Mouse (Mus musculus) limb, embryonic 15.5 days (tissue): ENCODE results near the gene Mapk1ip1l. TPM values are rescaled to one million over a fixed set of nuclear protein-coding genes. Genes with fewer than 3 reads are reported as not detected.

ENCODE experiments used
- ATAC-seq: fragments of 200-750 bp; cut with Nextera tagmentation; 2 replicates; pipeline ENCODE4 v1.8.0; 2017; ENCODE audit warnings: low read depth, moderate TSS enrichment; ENCODE audit not compliant: insufficient number of reproducible peaks, low FRiP score, low TSS enrichment
- H3K27ac ChIP-seq: fragments of 300-500 bp; sonication (generic); 2 replicates; pipeline ENCODE4 v1.5.1; 2015; ENCODE audit warnings: moderate library complexity, mild to moderate bottlenecking, inconsistent platforms
- H3K27me3 ChIP-seq: fragments of 300-500 bp; sonication (generic); 2 replicates; pipeline ENCODE4 v1.6.1; 2015; ENCODE audit warnings: inconsistent platforms
- H3K36me3 ChIP-seq: fragments of 300-500 bp; sonication (generic); 2 replicates; pipeline ENCODE4 v1.6.1; 2015; ENCODE audit warnings: inconsistent platforms
- H3K4me1 ChIP-seq: fragments of 300-500 bp; sonication (generic); 2 replicates; pipeline ENCODE4 v1.6.1; 2015; ENCODE audit warnings: inconsistent platforms
- H3K4me2 ChIP-seq: fragments of 300-500 bp; sonication (generic); 2 replicates; pipeline ENCODE4 v1.6.1; 2015; ENCODE audit warnings: mild to moderate bottlenecking, inconsistent platforms
- H3K4me3 ChIP-seq: fragments of 300-500 bp; sonication (generic); 2 replicates; pipeline ENCODE4 v1.5.1; 2015; ENCODE audit warnings: mild to moderate bottlenecking, inconsistent platforms
- H3K9ac ChIP-seq: fragments of 300-500 bp; sonication (generic); 2 replicates; pipeline ENCODE4 v1.6.1; 2015; ENCODE audit warnings: inconsistent platforms
- H3K9me3 ChIP-seq: fragments of 300-500 bp; sonication (generic); 2 replicates; pipeline ENCODE4 v1.6.1; 2016; ENCODE audit warnings: inconsistent platforms
- WGBS: fragments of 180-500 bp; shearing (Covaris S2); methylation state at CpG from one replicate; pipeline ENCODE4 v1.1.7; 2015; 5-methylcytosine and 5-hydroxymethylcytosine counted together
- polyA plus RNA-seq: library from polyadenylated mRNA; unstranded; fragments of >200 nt; fragmentation: Nextera tagmentation; extraction: Ambion mirVana; gene quantifications from 2 replicates; pipeline ENCODE4 v1.2.1, GENCODE M21; 2015

The Mapk1ip1l gene
- polyA plus RNA-seq, 1 experiment from 2014 or later = 60.4 TPM

DNA sequence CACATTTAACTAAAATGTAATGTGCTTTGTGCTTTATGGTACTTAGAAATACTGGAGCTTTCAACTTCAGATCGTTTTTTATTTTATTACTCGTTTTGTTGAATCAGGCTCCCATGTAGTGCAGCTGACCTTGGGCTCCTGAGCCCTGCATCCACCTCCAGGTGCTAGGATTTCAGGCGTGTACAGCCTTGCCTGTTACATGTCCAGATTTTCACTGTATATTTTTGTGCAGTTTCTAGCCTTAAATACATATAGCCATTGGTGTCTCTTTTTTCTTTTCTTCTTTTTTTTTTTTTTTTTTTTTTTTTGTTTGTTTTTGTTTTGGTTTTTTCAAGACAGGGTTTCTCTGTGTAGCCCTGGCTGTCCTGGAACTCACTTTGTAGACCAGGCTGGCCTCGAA, 16.5 kb upstream of the Mapk1ip1l start:
- no peaks in the 10 kb centered on the region for H3K36me3 ChIP-seq
- no peak overlapping the region for H3K27ac ChIP-seq
- no peak overlapping the region for H3K4me3 ChIP-seq
- H3K9me3 ChIP-seq = no peaks in the 10 kb centered on the region
- H3K9ac ChIP-seq = no peak overlapping the region
- peaks cover 5% of the 10 kb centered on the region; the same call in 1 of the 2 replicates for H3K4me1 ChIP-seq
- no peak for ATAC-seq
- no peak overlapping the region for H3K4me2 ChIP-seq
- WGBS = 88% methylated on average over 4 of the region's 4 CpGs
- no peaks in the 10 kb centered on the region for H3K27me3 ChIP-seq

DNA sequence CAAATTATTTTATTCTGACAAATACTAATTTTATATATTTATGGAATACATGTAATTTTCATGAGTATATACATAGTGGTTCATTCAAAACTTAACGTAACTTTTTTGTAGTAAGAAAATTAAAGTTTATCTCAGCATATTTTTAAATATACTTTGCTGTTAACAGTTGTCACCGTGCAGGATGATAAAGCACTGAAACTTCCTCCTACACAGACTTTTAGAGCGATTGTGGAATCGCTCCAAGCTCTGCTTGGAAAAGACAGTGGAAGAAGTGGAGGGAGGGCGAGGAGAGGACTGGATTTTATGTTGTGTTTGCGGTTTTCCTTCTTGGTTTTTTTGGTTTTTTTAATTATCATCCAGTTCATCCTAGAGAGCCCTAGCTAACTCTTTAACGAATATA, 14.5 kb upstream of the Mapk1ip1l start:
- Histone ChIP-seq H3K36me3 (no peaks in the 10 kb centered on the region), H3K4me2 (no peak overlapping the region), H3K4me3 (no peak overlapping the region), H3K27me3 (no peaks in the 10 kb centered on the region), H3K9me3 (no peaks in the 10 kb centered on the region), H3K27ac (no peak overlapping the region), H3K4me1 (peaks cover 3% of the 10 kb centered on the region; the same call in 1 of the 2 replicates), H3K9ac (no peak overlapping the region)
- no peak for ATAC-seq
- WGBS = 77% methylated on average over 7 of the region's 7 CpGs

- Histone ChIP-seq H3K27ac (no peak overlapping the region), H3K9me3 (no peaks in the 10 kb centered on the region), H3K4me3 (no peak overlapping the region), H3K4me1 (peaks cover 3% of the 10 kb centered on the region; the same call in 1 of the 2 replicates), H3K9ac (no peak overlapping the region), H3K36me3 (peaks cover 8% of the 10 kb centered on the region), H3K4me2 (no peak overlapping the region), H3K27me3 (no peaks in the 10 kb centered on the region)
- WGBS = 96% methylated on average over 2 of the region's 2 CpGs
- ATAC-seq = no peak
These were observed 12.8 kb upstream of the Mapk1ip1l start for GRCm38 (mm10) chr14:47285271-47285670.

DNA sequence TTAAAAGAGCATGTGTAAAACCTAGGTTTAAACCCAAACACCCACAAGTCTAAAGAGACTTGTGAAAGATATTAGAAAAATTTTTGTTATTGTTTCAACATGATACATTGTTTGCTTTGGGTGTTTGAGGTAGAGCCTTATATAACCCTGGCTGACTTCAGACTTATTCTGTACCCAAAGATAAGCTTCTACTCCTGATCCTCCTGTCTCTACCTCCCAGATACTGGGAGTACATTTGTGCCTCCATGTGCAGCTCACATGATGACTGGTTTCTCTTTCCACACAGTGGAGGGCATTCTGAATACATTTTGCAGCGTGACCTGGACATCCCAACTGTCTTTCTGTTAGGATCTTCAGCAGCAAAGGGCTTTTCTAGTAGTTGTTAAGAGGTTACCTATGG, 11.9 kb upstream of the Mapk1ip1l start:
- 91% methylated on average over 1 of the region's 1 CpGs for WGBS
- ATAC-seq = no peak
- Histone ChIP-seq H3K4me2 (no peak overlapping the region), H3K36me3 (peaks cover 13% of the 10 kb centered on the region), H3K27me3 (no peaks in the 10 kb centered on the region), H3K27ac (no peak overlapping the region), H3K9ac (no peak overlapping the region), H3K4me3 (no peak overlapping the region), H3K9me3 (no peaks in the 10 kb centered on the region), H3K4me1 (peaks cover 3% of the 10 kb centered on the region; the same call in 1 of the 2 replicates)

GRCm38 (mm10) chr14:47287021-47287420, 11.0 kb upstream of the Mapk1ip1l start:
- no peak for ATAC-seq
- no peak overlapping the region for H3K4me2 ChIP-seq

GRCm38 (mm10) chr14:47291772-47292171, 6.3 kb upstream of the Mapk1ip1l start:
- Histone ChIP-seq H3K9me3 (no peaks in the 10 kb centered on the region), H3K4me1 (no peaks in the 10 kb centered on the region), H3K27ac (no peak overlapping the region), H3K27me3 (no peaks in the 10 kb centered on the region), H3K36me3 (peaks cover 13% of the 10 kb centered on the region), H3K9ac (no peak overlapping the region), H3K4me3 (no peak overlapping the region), H3K4me2 (no peak overlapping the region)
- 70% methylated on average over 1 of the region's 1 CpGs for WGBS
- ATAC-seq = no peak

More at GRCm38 (mm10) chr14:47287021-47287420, 11.0 kb upstream of the Mapk1ip1l start:
- H3K4me3 ChIP-seq = no peak overlapping the region
- no peaks in the 10 kb centered on the region for H3K9me3 ChIP-seq
- peaks cover 13% of the 10 kb centered on the region for H3K36me3 ChIP-seq
- no peak overlapping the region for H3K27ac ChIP-seq
- no peak overlapping the region for H3K9ac ChIP-seq
- H3K4me1 ChIP-seq = peaks cover 3% of the 10 kb centered on the region; the same call in 1 of the 2 replicates
- no peaks in the 10 kb centered on the region for H3K27me3 ChIP-seq
- WGBS = 92% methylated on average over 5 of the region's 5 CpGs

- Histone ChIP-seq H3K9me3 (no peaks in the 10 kb centered on the region), H3K4me1 (peaks cover 3% of the 10 kb centered on the region), H3K27me3 (no peaks in the 10 kb centered on the region), H3K4me2 (no peak overlapping the region), H3K9ac (no peak overlapping the region), H3K36me3 (peaks cover 13% of the 10 kb centered on the region), H3K27ac (no peak overlapping the region), H3K4me3 (no peak overlapping the region)
- ATAC-seq = no peak
- WGBS = 28% methylated on average over 4 of the region's 4 CpGs
These were observed 3.9 kb upstream of the Mapk1ip1l start for GRCm38 (mm10) chr14:47294136-47294535.

DNA sequence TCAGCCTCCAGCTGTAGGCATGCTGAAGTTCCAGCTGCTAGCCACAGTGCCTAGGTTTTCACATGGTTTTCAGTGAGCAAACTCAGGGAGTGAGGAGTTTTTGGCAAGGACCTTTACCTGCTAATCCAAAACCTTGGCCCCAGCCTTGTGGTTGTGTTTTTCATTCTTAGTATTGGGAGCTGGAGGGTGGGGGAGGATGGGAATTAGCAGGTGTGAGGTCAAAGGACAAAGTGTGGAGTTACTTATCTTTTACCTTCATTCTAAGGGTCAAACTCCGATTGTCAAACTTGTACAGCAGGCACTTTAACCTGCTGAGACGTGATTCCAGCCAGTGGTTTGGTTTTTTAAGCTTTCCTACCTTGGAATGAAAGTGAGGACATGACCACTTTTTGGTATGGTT, 1.8 kb upstream of the Mapk1ip1l start:
- no peak for ATAC-seq
- WGBS = 69% methylated on average over 2 of the region's 2 CpGs
- H3K4me3 ChIP-seq = no peak overlapping the region
- no peaks in the 10 kb centered on the region for H3K36me3 ChIP-seq
- no peak overlapping the region for H3K27ac ChIP-seq
- H3K27me3 ChIP-seq = no peaks in the 10 kb centered on the region
- H3K9ac ChIP-seq = no peak overlapping the region
- H3K4me2 ChIP-seq = no peak overlapping the region
- H3K9me3 ChIP-seq = no peaks in the 10 kb centered on the region
- H3K4me1 ChIP-seq = peaks cover 16% of the 10 kb centered on the region

DNA sequence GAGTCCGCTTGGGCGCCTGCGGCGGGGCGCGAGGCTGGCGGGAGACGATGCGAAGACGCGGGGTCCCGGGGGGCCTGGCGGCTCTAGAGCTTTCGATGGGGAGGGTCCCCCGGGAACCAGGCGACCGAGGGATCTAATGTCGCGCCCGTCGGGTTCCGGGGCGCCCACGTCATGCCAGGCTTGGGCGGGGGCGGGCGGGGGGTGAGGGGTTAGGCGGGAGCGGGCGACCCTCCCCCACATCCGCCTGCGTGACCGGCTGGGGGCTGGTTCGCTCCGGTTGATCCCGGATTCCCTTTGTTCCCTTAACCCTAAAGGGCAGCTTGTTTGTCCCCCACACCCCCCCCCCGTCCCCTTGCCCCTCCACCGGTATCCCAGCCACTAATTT, 334 bp downstream of the Mapk1ip1l start:
- Histone ChIP-seq H3K4me3 (peak overlapping the region; percentile 74), H3K9me3 (no peaks in the 10 kb centered on the region), H3K4me2 (peak overlapping the region; percentile 63), H3K27ac (peak overlapping the region; percentile 96), H3K9ac (peak overlapping the region; percentile 96), H3K27me3 (no peaks in the 10 kb centered on the region), H3K4me1 (peaks cover 22% of the 10 kb centered on the region), H3K36me3 (peaks cover 5% of the 10 kb centered on the region; the same call in 1 of the 2 replicates)
- WGBS = under 1% methylated on average over 35 of the region's 38 CpGs
- peak; percentile 75 for ATAC-seq

DNA sequence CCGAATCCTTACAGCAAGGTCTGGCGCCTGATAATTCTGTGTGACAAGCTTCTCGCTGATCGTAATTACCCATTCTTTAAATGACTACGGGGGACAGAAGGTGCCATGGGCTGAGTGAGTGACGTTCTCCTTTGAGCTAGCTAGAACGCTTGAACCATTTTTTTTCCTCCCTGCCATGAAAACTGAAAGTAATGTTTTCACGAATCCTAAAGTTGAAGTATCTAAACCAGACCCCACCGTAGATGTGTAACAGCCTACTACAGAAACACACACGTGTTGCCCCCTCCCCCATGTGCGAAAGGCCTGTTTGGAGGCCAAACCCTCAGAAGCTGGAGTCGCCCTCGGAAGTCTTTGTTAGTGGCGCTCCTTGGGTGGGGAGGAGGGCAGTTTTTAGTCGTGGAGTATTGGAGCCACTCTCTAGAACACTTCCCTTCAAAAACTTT, 774 bp downstream of the Mapk1ip1l start:
- peak overlapping the region; percentile 96 for H3K27ac ChIP-seq
- H3K36me3 ChIP-seq = peaks cover 5% of the 10 kb centered on the region; the same call in 1 of the 2 replicates
- peak overlapping the region; percentile 63 for H3K4me2 ChIP-seq
- H3K9me3 ChIP-seq = no peaks in the 10 kb centered on the region
- no peaks in the 10 kb centered on the region for H3K27me3 ChIP-seq
- WGBS = 0% methylated on average over 15 of the region's 15 CpGs
- H3K4me1 ChIP-seq = peaks cover 22% of the 10 kb centered on the region
- no peak for ATAC-seq
- peak overlapping the region; percentile 96 for H3K9ac ChIP-seq
- H3K4me3 ChIP-seq = peak overlapping the region; percentile 74

GRCm38 (mm10) chr14:47302885-47303680, 5.0 kb downstream of the Mapk1ip1l start:
- Histone ChIP-seq H3K36me3 (peaks cover 16% of the 10 kb centered on the region), H3K4me3 (no peak overlapping the region), H3K9ac (no peak overlapping the region), H3K27me3 (no peaks in the 10 kb centered on the region), H3K9me3 (no peaks in the 10 kb centered on the region), H3K27ac (no peak overlapping the region), H3K4me2 (no peak overlapping the region), H3K4me1 (peaks cover 19% of the 10 kb centered on the region)
- ATAC-seq = no peak
- 65% methylated on average over 14 of the region's 14 CpGs for WGBS

DNA sequence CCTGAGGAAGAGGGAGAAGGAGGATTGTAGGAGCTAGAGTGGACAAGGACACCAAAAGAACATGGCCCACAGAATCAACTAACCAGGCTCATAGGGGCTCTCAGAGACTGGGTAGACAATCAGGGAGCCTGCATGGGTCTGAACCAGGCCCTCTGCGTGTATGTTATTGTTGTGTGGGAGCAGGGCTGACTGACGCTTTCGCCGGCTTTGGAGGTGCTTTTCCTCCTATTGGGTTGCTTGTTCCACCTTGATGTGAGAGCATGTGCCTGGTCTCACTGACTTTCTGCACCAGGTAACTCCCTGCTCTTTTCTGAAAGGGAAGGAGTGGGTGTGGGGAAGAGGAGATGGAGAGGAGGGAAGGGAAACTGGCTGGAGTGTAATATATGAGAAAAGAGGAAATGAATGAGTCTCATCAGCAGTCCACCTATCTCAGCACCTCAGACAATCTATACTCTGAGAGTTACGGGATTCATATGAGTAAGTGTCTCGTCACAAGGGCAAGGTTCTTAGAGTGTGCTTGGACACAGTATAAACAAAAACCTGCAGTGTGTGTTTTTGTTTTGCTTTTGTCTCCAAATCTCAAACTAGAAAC, 6.8 kb downstream of the Mapk1ip1l start:
- 94% methylated on average over 6 of the region's 6 CpGs for WGBS
- H3K36me3 ChIP-seq = peaks cover 25% of the 10 kb centered on the region
- ATAC-seq = no peak

More for the DNA sequence above, 6.8 kb downstream of the Mapk1ip1l start:
- Histone ChIP-seq H3K4me1 (peaks cover 12% of the 10 kb centered on the region), H3K27ac (no peak overlapping the region), H3K4me3 (no peak overlapping the region), H3K27me3 (no peaks in the 10 kb centered on the region), H3K9ac (no peak overlapping the region), H3K9me3 (no peaks in the 10 kb centered on the region), H3K4me2 (no peak overlapping the region)
